Mouse (Mus musculus) spleen, postnatal 36 days (tissue): ENCODE results near the gene Mrpl33.

Experiments used
- DNase-seq, 2 experiments: peaks; one replicate each; pipeline ENCODE4 v3.0.0; 2022; ENCODE audit warnings: low spot score in 2 of 2, mixed read lengths in 1 of 2

Mrpl33 gene

DNA sequence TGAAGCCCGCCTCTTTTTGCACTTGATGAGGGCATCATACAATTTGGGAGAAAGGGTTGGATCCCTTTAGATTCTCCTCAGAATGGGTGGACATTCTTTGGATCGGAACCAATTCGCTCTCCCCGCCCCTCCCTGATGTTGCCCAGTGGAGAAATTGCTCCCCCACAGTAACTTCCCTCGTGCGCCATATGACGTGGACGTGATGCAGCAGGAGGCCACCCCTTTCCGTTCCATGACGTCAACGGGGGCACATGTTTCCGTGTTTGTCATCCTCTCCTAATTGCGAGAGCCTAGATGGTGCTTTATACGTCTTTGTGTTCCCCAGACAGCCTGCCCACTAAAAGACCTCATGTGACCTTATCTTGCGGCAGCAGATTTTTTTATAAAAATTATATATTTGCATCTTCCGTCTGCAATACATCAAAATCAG, 101.6 kb downstream of the Mrpl33 start:
- peak; percentile 90 to 93 for DNase-seq

DNA sequence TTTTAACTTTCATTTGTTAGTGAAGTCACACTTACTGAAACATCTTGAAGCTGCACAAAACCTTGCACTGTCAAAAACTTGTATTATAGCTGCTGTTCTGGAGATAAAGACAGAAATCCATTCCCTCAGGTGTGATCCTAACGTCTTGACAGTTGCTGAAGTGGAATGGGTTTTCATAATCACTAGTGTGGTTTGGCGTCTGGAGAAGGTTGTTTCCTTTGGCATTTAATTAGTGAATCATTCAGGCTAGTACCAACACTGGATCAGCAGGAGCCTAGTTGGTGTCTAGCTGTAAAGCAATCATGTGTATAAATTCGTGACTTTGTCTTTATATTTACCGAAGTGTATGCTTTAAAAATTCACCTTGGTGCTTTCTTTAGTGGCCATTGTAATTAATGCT, 102.2 kb downstream of the Mrpl33 start:
- no peak for DNase-seq

- no peak for DNase-seq
Measured at GRCm38 (mm10) chr5:31699397-31699796, 102.7 kb downstream of the Mrpl33 start.

GRCm38 (mm10) chr5:31704971-31705370, 108.2 kb downstream of the Mrpl33 start:
- DNase-seq, result no peak

- DNase-seq, result no peak
Measured at GRCm38 (mm10) chr5:31706826-31707225, 110.1 kb downstream of the Mrpl33 start.

DNA sequence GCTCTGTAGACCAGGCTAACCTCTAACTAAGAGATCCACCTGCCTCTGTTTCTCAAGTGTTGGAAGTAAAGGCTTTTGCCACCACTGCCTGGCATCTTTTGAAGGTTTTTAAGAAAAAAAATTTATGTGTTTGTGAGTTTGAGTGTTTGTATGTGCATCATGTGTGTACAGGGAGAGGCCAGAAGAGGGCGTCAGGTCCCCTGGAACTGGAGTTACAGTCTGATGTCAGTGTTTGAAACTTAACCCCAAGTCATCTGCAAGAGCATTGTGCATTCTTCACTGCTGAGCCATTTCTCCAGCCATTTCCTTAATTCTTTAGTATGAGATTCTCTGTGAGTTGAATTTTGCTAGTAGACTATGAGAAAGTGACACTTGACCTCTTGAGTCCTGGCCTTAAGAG, 112.7 kb downstream of the Mrpl33 start:
- no peak for DNase-seq

- DNase-seq, result no peak
Measured at GRCm38 (mm10) chr5:31713280-31713711, 116.6 kb downstream of the Mrpl33 start.

- no peak for DNase-seq
Measured at GRCm38 (mm10) chr5:31713841-31714264, 117.1 kb downstream of the Mrpl33 start.
